Mouse (Mus musculus) neural tube, embryonic 13.5 days (tissue): ENCODE measurements around the gene Wdr95. TPM values are rescaled to one million over a fixed set of nuclear protein-coding genes. Genes with fewer than 3 reads are reported as not detected.

Experiments
- ATAC-seq: fragments of 200-750 bp; cut with Nextera tagmentation; 2 replicates; pipeline ENCODE4 v1.8.0; 2017; ENCODE audit warnings: low read depth, mild to moderate bottlenecking, moderate TSS enrichment, moderate library complexity
- H3K27ac ChIP-seq: fragments of 300-500 bp; sonication (generic); replicated peaks from 2 replicates; pipeline ENCODE4 v1.5.1; 2015; ENCODE audit warnings: moderate library complexity, mild to moderate bottlenecking, inconsistent platforms
- H3K27me3 ChIP-seq: fragments of 300-500 bp; sonication (generic); 2 replicates; pipeline ENCODE4 v1.6.1; 2015; ENCODE audit warnings: mild to moderate bottlenecking, inconsistent platforms
- H3K36me3 ChIP-seq: fragments of 300-500 bp; sonication (generic); 2 replicates; pipeline ENCODE4 v1.6.1; 2015; ENCODE audit warnings: mild to moderate bottlenecking, inconsistent platforms
- H3K4me1 ChIP-seq: fragments of 300-500 bp; sonication (generic); replicated peaks from 2 replicates; pipeline ENCODE4 v1.6.1; 2015; ENCODE audit warnings: inconsistent platforms
- H3K4me2 ChIP-seq: fragments of 300-500 bp; sonication (generic); 2 replicates; pipeline ENCODE4 v1.6.1; 2015; ENCODE audit warnings: inconsistent platforms, mild to moderate bottlenecking, moderate library complexity
- H3K4me3 ChIP-seq: fragments of 300-500 bp; sonication (generic); 2 replicates; pipeline ENCODE4 v1.5.1; 2015; ENCODE audit warnings: mild to moderate bottlenecking, inconsistent platforms
- H3K9ac ChIP-seq: fragments of 300-500 bp; sonication (generic); 2 replicates; pipeline ENCODE4 v1.6.1; 2015; ENCODE audit warnings: moderate library complexity, mild to moderate bottlenecking, inconsistent platforms
- H3K9me3 ChIP-seq: fragments of 300-500 bp; sonication (generic); 2 replicates; pipeline ENCODE4 v1.6.1; 2016; ENCODE audit warnings: inconsistent platforms
- WGBS: fragments of 180-500 bp; shearing (Covaris S2); methylation state at CpG from one replicate; pipeline ENCODE4 v1.1.7; 2015; 5-methylcytosine and 5-hydroxymethylcytosine counted together
- polyA plus RNA-seq: library from polyadenylated mRNA; unstranded; fragments of >200 nt; fragmentation: Nextera tagmentation; extraction: Ambion mirVana; gene quantifications from 2 replicates; pipeline ENCODE4 v1.2.1, GENCODE M21; 2015

The Wdr95 gene
- polyA plus RNA-seq = 0.60 and 0.96 TPM in 2 replicates

- no peaks in the 10 kb centered on the region for H3K36me3 ChIP-seq
- H3K9me3 ChIP-seq = no peaks in the 10 kb centered on the region
- peak within 1 kb of the TSS; percentile 38 for H3K4me2 ChIP-seq
- no peaks in the 10 kb centered on the region for H3K27me3 ChIP-seq
- peak; percentile 84 for ATAC-seq
- H3K4me1 ChIP-seq = peaks cover 66% of the 10 kb centered on the region
- 12% methylated on average over 29 of the region's 29 CpGs for WGBS
- no peak within 1 kb of the TSS; the same call in 1 of the 2 replicates for H3K4me3 ChIP-seq
- peak within 1 kb of the TSS; percentile 93 for H3K27ac ChIP-seq
- H3K9ac ChIP-seq = peak within 1 kb of the TSS; percentile 56
Observed at GRCm38 (mm10) chr5:149527999-149528729, at the start of gene Wdr95. Wdr95 (plus strand) TSS chr5:149528679.

- Histone ChIP-seq H3K27ac (no peak overlapping the region), H3K36me3 (no peaks in the 10 kb centered on the region), H3K4me2 (no peak overlapping the region), H3K27me3 (no peaks in the 10 kb centered on the region), H3K4me3 (no peak overlapping the region), H3K9me3 (no peaks in the 10 kb centered on the region), H3K9ac (no peak overlapping the region), H3K4me1 (no peaks in the 10 kb centered on the region)
- ATAC-seq = no peak
- WGBS = 84% methylated on average over 7 of the region's 7 CpGs
Observed at GRCm38 (mm10) chr5:149481920-149482319, 46.6 kb upstream of the Wdr95 start.

GRCm38 (mm10) chr5:149483321-149484052 is 45.0 kb upstream of the Wdr95 start:
- ATAC-seq = no peak
- no peaks in the 10 kb centered on the region for H3K9me3 ChIP-seq
- no peak overlapping the region for H3K4me3 ChIP-seq
- no peak overlapping the region for H3K4me2 ChIP-seq
- no peak overlapping the region for H3K27ac ChIP-seq
- peaks cover 10% of the 10 kb centered on the region for H3K4me1 ChIP-seq
- H3K36me3 ChIP-seq = no peaks in the 10 kb centered on the region
- 70% methylated on average over 12 of the region's 12 CpGs for WGBS
- no peaks in the 10 kb centered on the region for H3K27me3 ChIP-seq
- no peak overlapping the region for H3K9ac ChIP-seq

GRCm38 (mm10) chr5:149484270-149484669 is 44.2 kb upstream of the Wdr95 start:
- Histone ChIP-seq H3K4me3 (no peak overlapping the region), H3K4me1 (peaks cover 18% of the 10 kb centered on the region), H3K36me3 (no peaks in the 10 kb centered on the region), H3K27ac (no peak overlapping the region), H3K9ac (no peak overlapping the region), H3K27me3 (no peaks in the 10 kb centered on the region), H3K4me2 (no peak overlapping the region), H3K9me3 (no peaks in the 10 kb centered on the region)
- 86% methylated on average over 12 of the region's 12 CpGs for WGBS
- no peak for ATAC-seq

GRCm38 (mm10) chr5:149485447-149485846 is 43.0 kb upstream of the Wdr95 start:
- 93% methylated on average over 6 of the region's 6 CpGs for WGBS
- H3K9me3 ChIP-seq = no peaks in the 10 kb centered on the region

GRCm38 (mm10) chr5:149488360-149489021 is 40.0 kb upstream of the Wdr95 start:
- H3K4me3 ChIP-seq = no peak overlapping the region
- WGBS = 16% methylated on average over 11 of the region's 11 CpGs
- H3K9ac ChIP-seq = peak overlapping the region; percentile 55
- H3K9me3 ChIP-seq = no peaks in the 10 kb centered on the region
- no peaks in the 10 kb centered on the region for H3K36me3 ChIP-seq
- peaks cover 41% of the 10 kb centered on the region for H3K4me1 ChIP-seq
- H3K27ac ChIP-seq = peak overlapping the region; percentile 97
- H3K27me3 ChIP-seq = no peaks in the 10 kb centered on the region
- peak; percentile 85 for ATAC-seq
- H3K4me2 ChIP-seq = peak overlapping the region; percentile 50

More at GRCm38 (mm10) chr5:149485447-149485846, 43.0 kb upstream of the Wdr95 start:
- no peak for ATAC-seq
- Histone ChIP-seq H3K4me2 (no peak overlapping the region), H3K27me3 (no peaks in the 10 kb centered on the region), H3K4me3 (no peak overlapping the region), H3K4me1 (peaks cover 30% of the 10 kb centered on the region), H3K36me3 (no peaks in the 10 kb centered on the region), H3K9ac (no peak overlapping the region), H3K27ac (no peak overlapping the region)

- Histone ChIP-seq H3K4me2 (peak overlapping the region; percentile 50), H3K27ac (peak overlapping the region; percentile 97), H3K36me3 (no peaks in the 10 kb centered on the region), H3K9ac (peak overlapping the region; percentile 55), H3K27me3 (no peaks in the 10 kb centered on the region), H3K9me3 (no peaks in the 10 kb centered on the region), H3K4me3 (peak overlapping the region; percentile 23), H3K4me1 (peaks cover 41% of the 10 kb centered on the region)
- ATAC-seq = peak; percentile 90
- WGBS = 35% methylated on average over 11 of the region's 11 CpGs
Observed at GRCm38 (mm10) chr5:149489136-149489535, 39.3 kb upstream of the Wdr95 start.

GRCm38 (mm10) chr5:149490275-149490674 is 38.2 kb upstream of the Wdr95 start:
- Histone ChIP-seq H3K9me3 (no peaks in the 10 kb centered on the region), H3K4me2 (no peak overlapping the region), H3K36me3 (no peaks in the 10 kb centered on the region), H3K27ac (peak overlapping the region; percentile 97), H3K9ac (peak overlapping the region; percentile 12; the same call in 1 of the 2 replicates), H3K4me3 (no peak overlapping the region), H3K4me1 (peaks cover 45% of the 10 kb centered on the region), H3K27me3 (no peaks in the 10 kb centered on the region)
- ATAC-seq = no peak
- 49% methylated on average over 15 of the region's 15 CpGs for WGBS

- Histone ChIP-seq H3K4me2 (peak overlapping the region; percentile 9; the same call in 1 of the 2 replicates), H3K36me3 (no peaks in the 10 kb centered on the region), H3K9me3 (no peaks in the 10 kb centered on the region), H3K27ac (peak overlapping the region; percentile 98), H3K4me3 (no peak overlapping the region), H3K4me1 (peaks cover 55% of the 10 kb centered on the region), H3K9ac (peak overlapping the region; percentile 38; the same call in 1 of the 2 replicates), H3K27me3 (no peaks in the 10 kb centered on the region)
- peak; percentile 74 for ATAC-seq
- WGBS = 12% methylated on average over 6 of the region's 6 CpGs
Observed at GRCm38 (mm10) chr5:149495655-149496054, 32.8 kb upstream of the Wdr95 start.

GRCm38 (mm10) chr5:149496401-149497066 is 31.9 kb upstream of the Wdr95 start:
- ATAC-seq = peak; percentile 86
- no peak overlapping the region for H3K4me3 ChIP-seq
- peak overlapping the region; percentile 98 for H3K27ac ChIP-seq
- no peak overlapping the region for H3K4me2 ChIP-seq
- peaks cover 46% of the 10 kb centered on the region for H3K4me1 ChIP-seq
- H3K9ac ChIP-seq = peak overlapping the region; percentile 38
- H3K27me3 ChIP-seq = no peaks in the 10 kb centered on the region
- 17% methylated on average over 12 of the region's 12 CpGs for WGBS
- no peaks in the 10 kb centered on the region for H3K36me3 ChIP-seq
- no peaks in the 10 kb centered on the region for H3K9me3 ChIP-seq

- no peak for ATAC-seq
- H3K27me3 ChIP-seq = no peaks in the 10 kb centered on the region
- H3K4me2 ChIP-seq = no peak overlapping the region
- no peaks in the 10 kb centered on the region for H3K36me3 ChIP-seq
- peaks cover 60% of the 10 kb centered on the region for H3K4me1 ChIP-seq
- no peak overlapping the region for H3K4me3 ChIP-seq
- 41% methylated on average over 4 of the region's 4 CpGs for WGBS
- no peaks in the 10 kb centered on the region for H3K9me3 ChIP-seq
- no peak overlapping the region for H3K27ac ChIP-seq
- no peak overlapping the region for H3K9ac ChIP-seq
Observed at GRCm38 (mm10) chr5:149499936-149500335, 28.5 kb upstream of the Wdr95 start.
